Mouse (Mus musculus): Measurements from ENCODE around the gene Itpr3.

GRCm38 (mm10) chr17:27025951-27026350, 31.2 kb upstream of the Itpr3 start:
- TF ChIP-seq CTCF (IDR thresholded peaks at IDR 0.05; ENCODE audit: low read depth) = no peak
- TF ChIP-seq EP300 (IDR thresholded peaks at IDR 0.05; ENCODE audit: low read depth) = no peak

Measured in liver, postnatal 0 days (tissue).